Mouse (Mus musculus) left cerebral cortex, adult 18-20 months (tissue): Measurements from ENCODE around the gene Pigx. TPM values are rescaled to one million over a fixed set of nuclear protein-coding genes. Genes with fewer than 3 reads are reported as not detected.

Experiments
- DNase-seq, 2 experiments: peaks; one replicate each; pipeline ENCODE4 v3.0.0; 2021 to 2022; ENCODE audit warnings: low spot score in 2 of 2, mixed read lengths in 1 of 2
- total RNA-seq, 2 experiments: library from RNA; stranded (reverse); gene quantifications; 2 replicates each; pipeline ENCODE4 v1.2.3; 2021

The Pigx gene
- total RNA-seq, 2 experiments from 2014 or later: 25.5 to 25.8 TPM

DNA sequence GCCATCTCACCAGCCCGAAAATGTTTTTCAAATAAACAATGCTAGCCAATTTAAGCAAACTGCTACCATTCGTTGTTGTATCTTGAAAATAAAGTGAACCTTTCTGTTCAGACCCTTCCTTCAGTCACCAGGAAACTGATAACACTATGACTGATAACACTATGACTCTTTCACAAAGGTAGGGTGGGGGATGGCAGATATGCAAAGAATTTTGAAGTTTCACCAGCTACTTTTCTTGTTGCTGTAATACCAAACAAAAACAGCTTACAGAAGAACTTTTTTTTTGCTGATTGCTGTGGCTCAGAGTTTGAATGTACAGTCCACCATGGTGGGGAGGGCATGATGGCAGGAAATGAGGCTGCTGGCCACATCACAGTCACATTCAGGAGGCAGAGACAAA lies 37.3 kb downstream of the Pigx start:
- DNase-seq: no peak

DNA sequence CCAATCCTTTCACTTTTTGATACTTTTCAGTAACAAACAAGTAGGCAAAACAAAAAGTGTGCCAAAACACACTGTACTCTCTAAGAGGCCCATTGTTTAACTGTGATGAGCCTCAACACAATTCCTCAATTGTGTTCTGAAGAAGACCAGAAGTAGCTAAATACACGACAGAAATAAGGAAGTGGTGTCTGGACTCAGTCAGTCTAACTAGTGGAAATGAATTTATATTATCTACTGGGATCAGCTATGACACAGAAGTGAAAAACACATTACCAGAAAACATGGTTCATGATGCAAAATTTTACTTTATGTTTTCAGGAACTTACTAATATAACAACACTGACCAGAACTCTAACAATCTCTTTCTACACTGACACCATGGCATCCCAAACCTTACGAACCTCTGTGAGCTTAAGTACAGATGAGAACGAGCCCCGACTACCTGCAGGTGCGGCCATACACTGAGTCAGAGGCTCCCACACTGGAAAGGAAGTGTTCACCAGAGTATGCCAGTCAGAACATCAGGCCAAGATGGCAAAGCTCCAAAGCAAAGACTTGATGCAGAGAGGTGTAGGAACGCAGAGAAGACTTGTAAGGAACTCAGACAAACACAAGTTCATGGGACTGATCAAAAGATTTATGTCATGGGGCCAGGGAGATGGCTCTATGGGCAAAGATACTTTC lies 39.6 kb downstream of the Pigx start:
- no peak for DNase-seq

DNA sequence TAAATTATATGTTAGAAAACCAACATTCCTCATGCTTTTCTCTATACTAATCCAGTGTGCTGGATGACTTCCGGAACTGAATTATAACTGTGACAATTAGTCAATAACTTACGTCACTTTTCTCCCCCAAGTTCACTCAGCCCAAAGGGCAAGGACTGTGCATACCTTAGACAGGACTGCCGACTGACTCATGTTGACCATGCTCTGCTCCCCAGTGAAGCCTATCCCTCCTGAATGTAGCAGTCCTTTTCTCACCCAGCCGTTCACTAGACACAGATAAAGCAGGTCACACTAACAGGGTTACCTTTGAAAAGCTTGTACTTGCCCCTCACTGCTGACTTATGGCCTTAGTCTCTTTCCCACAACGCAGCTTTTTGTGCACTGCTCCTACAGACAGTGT lies 40.7 kb downstream of the Pigx start:
- DNase-seq: no peak

DNA sequence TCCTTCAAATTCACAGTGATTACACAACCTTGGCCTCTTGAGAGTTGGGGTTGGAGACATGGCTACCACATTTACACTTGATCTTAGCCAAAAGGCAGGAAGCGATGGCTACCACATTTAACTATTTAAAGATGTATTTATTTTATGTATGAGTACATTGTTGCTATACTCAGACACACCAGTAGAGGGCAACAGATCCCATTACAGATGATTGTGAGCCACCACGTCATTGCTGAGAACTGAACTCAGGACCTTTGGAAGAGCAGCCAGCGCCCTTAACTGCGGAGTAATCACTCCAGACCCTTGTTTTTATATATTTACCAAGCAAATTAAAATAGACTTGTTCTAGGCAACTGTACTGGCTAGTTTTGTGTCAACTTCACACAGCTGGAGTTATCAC lies 57.2 kb downstream of the Pigx start:
- no peak for DNase-seq

Other genes with a start within 250 kb of the Pigx start
- under 1 TPM; 0.44 to 0.49 TPM for gene Meltf, start 220.9 kb downstream of the Pigx start, total RNA-seq
- gene Pigz, start 165.9 kb downstream of the Pigx start, total RNA-seq: 10 to 100 TPM; 20.3 to 23.5 TPM
- gene 0610012G03Rik, start 151.2 kb downstream of the Pigx start, total RNA-seq: 10 to 100 TPM; 39.5 to 42.0 TPM
- 10 to 100 TPM; 50.1 to 50.8 TPM for gene Ncbp2, start 151.2 kb downstream of the Pigx start, total RNA-seq
- 10 to 100 TPM; 46.3 to 48.8 TPM for gene Senp5, start 96.5 kb downstream of the Pigx start, total RNA-seq
- gene Pak2, start 20.4 kb downstream of the Pigx start, total RNA-seq: 10 to 100 TPM; 25.1 to 27.2 TPM
- 10 to 100 TPM; 66.8 to 67.1 TPM for gene Cep19, start 60 bp upstream of the Pigx start, total RNA-seq
- gene Nrros, start 65.9 kb upstream of the Pigx start, total RNA-seq: 1 to 10 TPM; 6.8 to 8.5 TPM
- not detected for gene Bex6, start 80.1 kb upstream of the Pigx start, total RNA-seq
- gene Fbxo45, start 147.4 kb upstream of the Pigx start, total RNA-seq: 10 to 100 TPM; 44.8 to 50.3 TPM
- gene Wdr53, start 147.5 kb upstream of the Pigx start, total RNA-seq: 10 to 100 TPM; 12.4 to 12.5 TPM
- gene Smco1, start 171.7 kb upstream of the Pigx start, total RNA-seq: under 1 TPM; 0.23 to 0.35 TPM
- gene Rnf168, start 177.7 kb upstream of the Pigx start, total RNA-seq: 10 to 100 TPM; 26.9 to 27.3 TPM
- 10 to 100 TPM; 48.1 to 51.9 TPM for gene Ubxn7, start 232.5 kb upstream of the Pigx start, total RNA-seq